Mouse (Mus musculus): ENCODE data around the gene P2rx3. TPM values are rescaled to one million over a fixed set of nuclear protein-coding genes. Genes with fewer than 3 reads are reported as not detected.

The P2rx3 gene
- polyA plus RNA-seq, 1 experiment from 2014 or later, result 1.6 TPM

GRCm38 (mm10) chr2:85006600-85006999 lies 30.7 kb downstream of the P2rx3 start:
- no peaks in the 10 kb centered on the region for H3K9me3 ChIP-seq
- no peaks in the 10 kb centered on the region for H3K4me1 ChIP-seq

DNA sequence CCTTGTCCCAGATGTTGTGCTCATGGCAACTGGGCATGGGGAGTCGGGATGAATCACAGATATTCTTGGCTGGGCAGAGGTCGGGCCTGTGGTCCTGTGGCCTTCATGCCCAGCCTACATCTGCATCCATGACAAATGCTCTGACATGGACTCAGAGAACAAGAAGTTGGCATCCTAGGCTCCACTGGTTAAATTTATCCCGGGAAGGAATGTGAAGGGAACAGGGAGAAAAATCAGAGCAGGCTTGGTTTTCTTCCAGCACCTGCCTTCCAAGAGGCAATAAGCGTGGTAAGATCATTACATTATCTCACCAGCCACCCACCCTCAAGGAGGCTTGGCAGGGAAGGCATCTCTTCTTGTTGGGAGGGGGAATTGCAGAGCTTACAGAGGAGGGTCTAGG lies 32.9 kb downstream of the P2rx3 start:
- 87% methylated on average over 4 of the region's 4 CpGs for WGBS
- no peak for ATAC-seq (ENCODE audit: low FRiP score)
- Histone ChIP-seq H3K27me3 (no peaks in the 10 kb centered on the region), H3K4me3 (replicated peaks) (no peak overlapping the region), H3K27ac (no peak overlapping the region), H3K36me3 (replicated peaks) (no peaks in the 10 kb centered on the region), H3K4me1 (no peaks in the 10 kb centered on the region), H3K9me3 (no peaks in the 10 kb centered on the region), H3K9ac (no peak overlapping the region), H3K4me2 (no peak overlapping the region)

More at GRCm38 (mm10) chr2:85006600-85006999, 30.7 kb downstream of the P2rx3 start:
- no peak for ATAC-seq (ENCODE audit: low FRiP score)
- no peaks in the 10 kb centered on the region for H3K27me3 ChIP-seq
- no peak overlapping the region for H3K9ac ChIP-seq
- no peaks in the 10 kb centered on the region for H3K36me3 ChIP-seq (replicated peaks)
- H3K27ac ChIP-seq, result no peak overlapping the region
- 81% methylated on average over 7 of the region's 7 CpGs for WGBS
- H3K4me2 ChIP-seq, result no peak overlapping the region
- H3K4me3 ChIP-seq (replicated peaks), result no peak overlapping the region

DNA sequence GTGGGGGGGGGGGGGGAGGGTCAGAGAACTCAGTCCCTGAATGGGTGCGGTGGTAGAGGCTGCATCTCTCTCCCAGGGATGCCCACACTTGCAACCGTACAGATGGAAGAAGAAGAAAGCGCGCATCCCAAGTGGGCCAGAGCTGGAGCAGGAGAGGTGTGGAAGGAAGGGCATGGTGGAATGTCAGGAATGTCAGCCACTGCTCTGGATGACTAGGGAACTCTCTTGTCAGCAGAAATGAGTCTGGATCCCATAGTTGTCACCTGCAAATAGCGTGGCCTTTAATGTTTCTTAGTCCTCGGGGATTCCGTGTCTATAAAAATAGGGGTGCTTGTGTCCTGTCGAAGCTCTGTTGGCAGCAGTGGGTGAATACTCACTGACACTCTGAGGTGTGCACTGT lies 34.7 kb downstream of the P2rx3 start:
- H3K4me2 ChIP-seq, result no peak overlapping the region
- 81% methylated on average over 8 of the region's 8 CpGs for WGBS
- no peaks in the 10 kb centered on the region for H3K27me3 ChIP-seq
- H3K9me3 ChIP-seq, result no peaks in the 10 kb centered on the region
- no peak overlapping the region for H3K9ac ChIP-seq
- H3K27ac ChIP-seq, result no peak overlapping the region
- H3K4me1 ChIP-seq, result no peaks in the 10 kb centered on the region
- no peak for ATAC-seq (ENCODE audit: low FRiP score)
- no peaks in the 10 kb centered on the region for H3K36me3 ChIP-seq (replicated peaks)
- no peak overlapping the region for H3K4me3 ChIP-seq (replicated peaks)

- no peaks in the 10 kb centered on the region for H3K4me1 ChIP-seq
- no peaks in the 10 kb centered on the region for H3K27me3 ChIP-seq
- no peaks in the 10 kb centered on the region for H3K36me3 ChIP-seq (replicated peaks)
- WGBS, result 75% methylated on average over 13 of the region's 13 CpGs
- H3K4me2 ChIP-seq, result no peak overlapping the region
- no peak overlapping the region for H3K27ac ChIP-seq
- ATAC-seq (ENCODE audit: low FRiP score), result no peak
- no peaks in the 10 kb centered on the region for H3K9me3 ChIP-seq
- no peak overlapping the region for H3K9ac ChIP-seq
- no peak overlapping the region for H3K4me3 ChIP-seq (replicated peaks)
Observed at GRCm38 (mm10) chr2:85001497-85001896, 35.8 kb downstream of the P2rx3 start.

- Histone ChIP-seq H3K36me3 (replicated peaks) (no peaks in the 10 kb centered on the region), H3K27me3 (no peaks in the 10 kb centered on the region), H3K9me3 (no peaks in the 10 kb centered on the region), H3K9ac (no peak overlapping the region), H3K4me3 (replicated peaks) (no peak overlapping the region), H3K4me1 (no peaks in the 10 kb centered on the region), H3K4me2 (no peak overlapping the region), H3K27ac (no peak overlapping the region)
- ATAC-seq (ENCODE audit: low FRiP score), result no peak
- WGBS, result 89% methylated on average over 3 of the region's 3 CpGs
Observed at GRCm38 (mm10) chr2:84999486-85000181, 37.6 kb downstream of the P2rx3 start.

- H3K4me2 ChIP-seq, result no peak overlapping the region
- ATAC-seq (ENCODE audit: low FRiP score), result no peak
- WGBS, result 92% methylated on average over 2 of the region's 2 CpGs
- no peaks in the 10 kb centered on the region for H3K9me3 ChIP-seq
- H3K9ac ChIP-seq, result no peak overlapping the region
- H3K36me3 ChIP-seq (replicated peaks), result no peaks in the 10 kb centered on the region
- H3K4me1 ChIP-seq, result no peaks in the 10 kb centered on the region
- H3K4me3 ChIP-seq (replicated peaks), result no peak overlapping the region
- no peaks in the 10 kb centered on the region for H3K27me3 ChIP-seq
- no peak overlapping the region for H3K27ac ChIP-seq
Observed at GRCm38 (mm10) chr2:84996376-84996775, 40.9 kb downstream of the P2rx3 start.

- 83% methylated on average over 1 of the region's 1 CpGs for WGBS
- Histone ChIP-seq H3K9me3 (no peaks in the 10 kb centered on the region), H3K4me3 (replicated peaks) (no peak within 1 kb of the TSS), H3K36me3 (replicated peaks) (no peaks in the 10 kb centered on the region), H3K27ac (no peak within 1 kb of the TSS), H3K4me2 (no peak within 1 kb of the TSS), H3K4me1 (no peaks in the 10 kb centered on the region), H3K27me3 (no peaks in the 10 kb centered on the region), H3K9ac (no peak within 1 kb of the TSS)
- ATAC-seq (ENCODE audit: low FRiP score), result no peak
Observed at GRCm38 (mm10) chr2:84987930-84988329, 49.3 kb downstream of the P2rx3 start, which contains the start of gene Prg3. Prg3 (plus strand) TSS chr2:84988215.

DNA sequence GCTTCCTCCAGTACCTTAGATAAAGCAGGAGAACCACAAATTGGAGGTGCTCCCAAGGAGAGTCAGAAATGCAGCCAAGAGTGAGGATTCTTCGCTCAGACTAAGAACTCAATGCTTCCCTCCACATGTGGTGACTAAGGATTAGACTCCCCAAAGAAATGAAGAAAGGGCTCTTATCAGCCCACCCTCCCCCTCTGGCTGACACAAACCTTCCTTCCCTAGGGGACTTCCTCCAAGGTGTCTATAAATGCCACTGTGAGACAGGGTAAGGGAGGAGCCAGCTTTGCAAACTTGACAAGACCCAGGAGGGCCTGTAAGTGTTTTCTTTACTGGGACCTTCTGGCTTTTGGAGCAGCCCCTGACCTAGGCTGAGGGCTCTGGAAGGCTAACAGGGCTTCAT lies 57.1 kb downstream of the P2rx3 start, which contains the start of gene Prg2:
Prg2 (plus strand) TSS at position 274 of the 400 bp plus-strand sequence.
- ATAC-seq (ENCODE audit: low FRiP score), result no peak
- no peak within 1 kb of the TSS for H3K4me3 ChIP-seq (replicated peaks)
- H3K27me3 ChIP-seq, result no peaks in the 10 kb centered on the region
- H3K4me1 ChIP-seq, result no peaks in the 10 kb centered on the region
- H3K9me3 ChIP-seq, result no peaks in the 10 kb centered on the region
- no peak within 1 kb of the TSS for H3K4me2 ChIP-seq
- H3K9ac ChIP-seq, result no peak within 1 kb of the TSS
- no peaks in the 10 kb centered on the region for H3K36me3 ChIP-seq (replicated peaks)
- 14% methylated on average over 1 of the region's 1 CpGs for WGBS
- H3K27ac ChIP-seq, result no peak within 1 kb of the TSS

DNA sequence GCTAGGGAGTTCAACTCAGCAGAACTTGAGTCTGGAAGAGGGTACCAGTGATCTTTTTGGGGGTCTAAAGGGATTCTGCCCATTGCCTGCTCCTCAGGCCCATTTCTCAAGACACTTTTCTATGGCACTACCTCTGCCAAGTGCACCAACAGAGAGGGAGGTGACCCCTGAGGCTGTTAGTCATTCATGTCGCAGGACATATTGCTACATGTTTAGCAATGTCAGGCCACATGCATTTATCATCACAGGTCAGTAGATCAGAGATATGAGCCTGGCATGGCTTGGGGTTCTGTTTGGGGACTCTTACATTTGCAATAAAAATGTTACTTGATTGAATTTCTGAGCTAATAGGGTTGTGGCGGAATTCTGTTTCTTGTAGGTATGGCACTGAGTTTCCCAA lies 61.7 kb downstream of the P2rx3 start:
- no peak overlapping the region for H3K9ac ChIP-seq
- H3K4me2 ChIP-seq, result no peak overlapping the region
- H3K4me3 ChIP-seq (replicated peaks), result no peak overlapping the region
- 92% methylated on average over 2 of the region's 2 CpGs for WGBS
- H3K9me3 ChIP-seq, result no peaks in the 10 kb centered on the region
- H3K27ac ChIP-seq, result no peak overlapping the region
- no peaks in the 10 kb centered on the region for H3K36me3 ChIP-seq (replicated peaks)
- H3K27me3 ChIP-seq, result no peaks in the 10 kb centered on the region
- no peaks in the 10 kb centered on the region for H3K4me1 ChIP-seq
- no peak for ATAC-seq (ENCODE audit: low FRiP score)

- Histone ChIP-seq H3K27me3 (no peaks in the 10 kb centered on the region), H3K9ac (no peak overlapping the region), H3K27ac (no peak overlapping the region), H3K4me1 (peaks cover 9% of the 10 kb centered on the region; the same call in 1 of the 2 replicates), H3K4me3 (replicated peaks) (no peak overlapping the region), H3K36me3 (replicated peaks) (no peaks in the 10 kb centered on the region), H3K4me2 (no peak overlapping the region), H3K9me3 (no peaks in the 10 kb centered on the region)
- no peak for ATAC-seq (ENCODE audit: low FRiP score)
- WGBS, result 94% methylated on average over 5 of the region's 5 CpGs
Observed at GRCm38 (mm10) chr2:84967318-84967991, 69.8 kb downstream of the P2rx3 start.

- Histone ChIP-seq H3K9ac (no peak overlapping the region), H3K27ac (no peak overlapping the region), H3K4me2 (no peak overlapping the region), H3K4me3 (replicated peaks) (no peak overlapping the region), H3K36me3 (replicated peaks) (no peaks in the 10 kb centered on the region), H3K4me1 (peaks cover 9% of the 10 kb centered on the region; the same call in 1 of the 2 replicates), H3K9me3 (no peaks in the 10 kb centered on the region), H3K27me3 (no peaks in the 10 kb centered on the region)
- WGBS, result 92% methylated on average over 7 of the region's 7 CpGs
- ATAC-seq (ENCODE audit: low FRiP score), result no peak
Observed at GRCm38 (mm10) chr2:84964111-84964801, 73.0 kb downstream of the P2rx3 start.

GRCm38 (mm10) chr2:84962906-84963507 lies 74.3 kb downstream of the P2rx3 start:
- Histone ChIP-seq H3K9me3 (no peaks in the 10 kb centered on the region), H3K36me3 (replicated peaks) (no peaks in the 10 kb centered on the region), H3K4me1 (peaks cover 9% of the 10 kb centered on the region; the same call in 1 of the 2 replicates), H3K9ac (no peak overlapping the region), H3K4me3 (replicated peaks) (no peak overlapping the region), H3K4me2 (no peak overlapping the region), H3K27ac (no peak overlapping the region), H3K27me3 (no peaks in the 10 kb centered on the region)
- ATAC-seq (ENCODE audit: low FRiP score), result no peak
- WGBS, result 37% methylated on average over 6 of the region's 6 CpGs

All from forebrain, embryonic 12.5 days (tissue).